Mouse (Mus musculus) monocyte, adult 2 months (primary cell): ENCODE results near the gene Trim3.

ENCODE experiments used
- DNase-seq, 2 experiments: peaks; one replicate each; pipeline ENCODE4 v3.0.0; 2022; ENCODE audit warnings: low spot score in 2 of 2, low read depth in 1 of 2

Gene Trim3

GRCm38 (mm10) chr7:105562317-105562716, 71.1 kb downstream of the Trim3 start:
- DNase-seq: no peak

DNA sequence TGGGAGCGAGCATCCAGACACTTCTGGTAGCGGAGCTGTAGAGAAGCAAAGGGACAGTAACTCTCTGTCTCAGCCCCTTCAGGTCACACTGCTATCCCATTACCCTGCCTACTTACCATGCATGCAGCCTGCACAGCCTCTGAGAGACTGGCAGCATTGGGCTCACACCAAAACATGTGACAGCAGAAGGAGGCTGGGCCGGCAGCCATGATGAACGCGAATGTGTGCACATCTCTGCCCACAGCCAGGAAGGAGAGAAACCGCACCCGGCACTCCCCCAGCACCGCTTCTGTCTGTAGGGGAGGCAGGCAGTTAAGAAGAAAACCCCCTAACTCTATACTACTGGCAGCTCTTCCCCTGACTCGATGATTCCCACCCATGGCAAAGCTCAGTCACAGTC, 74.4 kb downstream of the Trim3 start:
- DNase-seq: no peak

DNA sequence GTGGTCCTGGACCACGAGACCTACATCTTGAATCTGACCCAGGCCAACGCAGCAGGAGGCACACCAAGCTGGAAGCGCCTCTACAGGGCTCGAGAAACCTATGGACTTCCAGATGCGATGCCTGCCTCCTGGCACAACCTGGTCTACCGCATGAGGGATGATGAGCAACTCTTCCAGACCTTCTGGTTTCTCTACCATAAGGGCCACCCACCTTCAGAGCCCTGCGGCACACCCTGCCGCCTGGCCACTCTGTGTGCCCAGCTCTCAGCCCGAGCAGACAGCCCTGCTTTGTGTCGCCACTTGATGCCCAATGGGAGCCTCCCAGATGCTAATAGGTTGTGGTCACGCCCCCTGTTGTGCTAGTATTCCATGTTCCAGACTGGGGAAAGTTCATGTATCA, 75.7 kb downstream of the Trim3 start:
- no peak for DNase-seq

GRCm38 (mm10) chr7:105556406-105556805, 77.0 kb downstream of the Trim3 start:
- no peak for DNase-seq

DNA sequence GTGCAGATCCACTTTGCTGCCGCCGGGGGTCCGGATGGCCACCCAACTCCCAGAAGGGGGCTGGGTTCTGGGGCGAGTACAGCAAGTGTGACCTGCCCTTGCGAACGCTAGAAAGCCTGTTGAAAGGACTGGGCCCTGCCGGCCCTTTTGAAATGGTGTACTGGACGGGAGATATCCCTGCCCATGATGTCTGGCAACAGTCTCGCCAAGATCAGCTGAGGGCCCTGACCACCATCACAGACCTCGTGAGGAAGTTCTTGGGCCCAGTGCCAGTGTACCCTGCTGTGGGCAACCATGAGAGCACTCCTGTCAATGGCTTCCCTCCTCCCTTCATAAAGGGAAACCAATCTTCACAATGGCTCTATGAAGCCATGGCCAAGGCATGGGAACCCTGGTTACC, 77.8 kb downstream of the Trim3 start:
- no peak for DNase-seq
